Mouse (Mus musculus) midbrain, embryonic 10.5 days (tissue): ENCODE data around the gene Nr2f2. TPM values are rescaled to one million over a fixed set of nuclear protein-coding genes. Genes with fewer than 3 reads are reported as not detected.
A peak's percentile ranks its signal among the peaks of the same experiment; 100 is the strongest.

Experiments
- DNase-seq: peaks from one replicate; pipeline ENCODE4 v3.0.0-alpha.2; 2017; ENCODE audit warnings: low spot score
- H3K27ac ChIP-seq: fragments of 300-500 bp; sonication (generic); replicated peaks from 2 replicates; pipeline ENCODE4 v1.5.1; 2016; ENCODE audit warnings: mild to moderate bottlenecking
- H3K27me3 ChIP-seq: fragments of 300-500 bp; sonication (generic); 2 replicates; pipeline ENCODE4 v1.6.1; 2016; ENCODE audit warnings: low read depth, mild to moderate bottlenecking; ENCODE audit not compliant: poor library complexity, severe bottlenecking
- H3K36me3 ChIP-seq: fragments of 300-500 bp; sonication (generic); 2 replicates; pipeline ENCODE4 v1.6.1; 2016; ENCODE audit warnings: mild to moderate bottlenecking, moderate library complexity
- H3K4me1 ChIP-seq: fragments of 300-500 bp; sonication (generic); 2 replicates; pipeline ENCODE4 v1.6.1; 2016
- H3K4me3 ChIP-seq: fragments of 300-500 bp; sonication (generic); 2 replicates; pipeline ENCODE4 v1.5.1; 2016; ENCODE audit warnings: mild to moderate bottlenecking, moderate library complexity
- H3K9me3 ChIP-seq: fragments of 300-500 bp; sonication (generic); replicated peaks from 2 replicates; pipeline ENCODE4 v1.6.1; 2016; ENCODE audit warnings: mild to moderate bottlenecking
- WGBS: fragments of 180-500 bp; shearing (Covaris S2); methylation state at CpG from one replicate; pipeline ENCODE4 v1.1.7; 2016; 5-methylcytosine and 5-hydroxymethylcytosine counted together
- polyA plus RNA-seq: library from polyadenylated mRNA; unstranded; fragments of >200 nt; fragmentation: Nextera tagmentation; extraction: Ambion mirVana; gene quantifications from 2 replicates; pipeline ENCODE4 v1.2.1, GENCODE M21; 2016

Nr2f2 gene
- polyA plus RNA-seq, 1 experiment from 2014 or later, result 89.2 TPM

GRCm38 (mm10) chr7:70324041-70324440, 42.5 kb downstream of the Nr2f2 start:
- Histone ChIP-seq H3K36me3 (no peaks in the 10 kb centered on the region), H3K27me3 (peaks cover 99% of the 10 kb centered on the region), H3K4me3 (no peak overlapping the region), H3K9me3 (no peaks in the 10 kb centered on the region), H3K27ac (peak overlapping the region; percentile 93; the same call in 1 of the 2 replicates), H3K4me1 (peaks cover 46% of the 10 kb centered on the region)
- 5% methylated on average over 9 of the region's 9 CpGs for WGBS
- peak; percentile 33 for DNase-seq

GRCm38 (mm10) chr7:70305716-70306115, 60.8 kb downstream of the Nr2f2 start:
- Histone ChIP-seq H3K4me1 (no peaks in the 10 kb centered on the region), H3K9me3 (no peaks in the 10 kb centered on the region), H3K27ac (no peak overlapping the region), H3K27me3 (peaks cover 9% of the 10 kb centered on the region; the same call in 1 of the 2 replicates), H3K36me3 (peaks cover 3% of the 10 kb centered on the region; the same call in 1 of the 2 replicates), H3K4me3 (no peak overlapping the region)
- DNase-seq, result no peak
- WGBS, result 67% methylated on average over 7 of the region's 7 CpGs

GRCm38 (mm10) chr7:70304426-70304825, 62.1 kb downstream of the Nr2f2 start:
- Histone ChIP-seq H3K27me3 (peaks cover 13% of the 10 kb centered on the region), H3K36me3 (peaks cover 3% of the 10 kb centered on the region; the same call in 1 of the 2 replicates), H3K4me3 (no peak overlapping the region), H3K4me1 (no peaks in the 10 kb centered on the region), H3K9me3 (no peaks in the 10 kb centered on the region), H3K27ac (no peak overlapping the region)
- no peak for DNase-seq
